Mouse (Mus musculus) liver, adult (tissue): ENCODE data around the gene Fus.

Experiments
- GATA4 ChIP-seq: IDR thresholded peaks from 2 replicates; pipeline ENCODE4 v1.6.1; 2014; ENCODE audit warnings: mild to moderate bottlenecking, low read length; ENCODE audit not compliant: insufficient replicate concordance

The Fus gene

GRCm38 (mm10) chr7:127967004-127967921 lies at the start of gene Fus:
Fus (plus strand) TSS chr7:127967457.
- TF ChIP-seq GATA4: no peak; the same call in 1 of the 2 replicates

DNA sequence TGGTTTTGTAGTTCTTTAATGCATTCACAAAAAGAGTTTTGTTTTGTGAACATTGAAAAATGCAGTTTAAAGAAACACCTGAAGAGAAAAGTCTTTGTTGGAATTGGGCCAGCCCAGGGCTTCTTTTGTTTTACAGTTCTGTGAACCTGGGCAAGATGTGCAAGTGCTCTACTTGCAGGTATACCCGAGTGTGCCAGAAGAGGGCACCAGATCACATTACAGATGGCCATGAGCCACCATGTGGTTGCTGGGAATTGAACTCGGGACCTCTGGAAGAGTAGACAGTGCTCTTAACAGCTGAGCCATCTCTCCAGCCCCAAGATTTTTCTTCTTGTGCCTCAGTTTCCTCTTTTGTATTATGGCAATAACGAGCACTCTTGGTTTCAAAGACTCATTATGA lies 49.1 kb upstream of the Fus start:
- no peak for TF ChIP-seq GATA4

- TF ChIP-seq GATA4: no peak
Measured at GRCm38 (mm10) chr7:127919290-127919689, 48.0 kb upstream of the Fus start.

DNA sequence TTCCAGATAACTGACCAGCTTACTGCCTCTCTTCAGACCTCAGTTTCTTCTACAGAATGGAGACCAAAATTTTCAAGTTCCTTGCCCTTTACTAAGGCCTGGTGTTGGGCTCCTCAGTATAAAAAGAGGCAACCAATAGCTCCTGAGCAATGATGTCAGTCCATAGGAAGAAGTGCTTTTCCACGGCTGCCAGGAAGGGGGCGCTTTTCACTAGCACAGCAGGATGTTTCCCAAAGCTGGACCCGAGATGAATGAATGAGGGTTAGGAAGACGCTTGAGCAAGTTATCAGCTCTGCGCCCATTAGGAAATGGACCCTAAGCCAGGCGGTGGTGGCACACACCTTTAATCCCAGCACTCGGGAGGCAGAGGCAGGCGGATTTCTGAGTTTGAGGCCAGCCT lies 45.7 kb upstream of the Fus start:
- no peak for TF ChIP-seq GATA4

- TF ChIP-seq GATA4: no peak
Measured at GRCm38 (mm10) chr7:127922451-127923275, 44.6 kb upstream of the Fus start.

DNA sequence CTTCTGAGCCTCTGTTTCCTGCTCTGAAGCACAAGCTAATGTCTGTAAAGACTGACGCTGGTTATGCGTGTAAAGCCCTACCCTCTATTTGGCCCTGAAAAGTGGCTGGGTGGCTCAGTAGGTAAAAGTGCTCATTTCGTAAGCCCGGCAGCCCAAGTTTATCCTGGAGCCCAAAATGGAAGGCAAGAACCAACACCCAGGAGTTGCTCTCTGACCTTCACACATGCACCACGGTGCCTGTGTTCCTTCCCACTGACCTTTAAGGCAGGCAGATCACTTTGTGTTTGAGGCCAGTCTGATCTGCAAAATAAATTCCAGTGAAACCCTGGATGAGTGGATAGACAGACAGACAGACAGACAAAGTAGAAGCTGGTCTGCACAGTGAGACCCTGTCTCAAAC lies 43.5 kb upstream of the Fus start:
- TF ChIP-seq GATA4: no peak

DNA sequence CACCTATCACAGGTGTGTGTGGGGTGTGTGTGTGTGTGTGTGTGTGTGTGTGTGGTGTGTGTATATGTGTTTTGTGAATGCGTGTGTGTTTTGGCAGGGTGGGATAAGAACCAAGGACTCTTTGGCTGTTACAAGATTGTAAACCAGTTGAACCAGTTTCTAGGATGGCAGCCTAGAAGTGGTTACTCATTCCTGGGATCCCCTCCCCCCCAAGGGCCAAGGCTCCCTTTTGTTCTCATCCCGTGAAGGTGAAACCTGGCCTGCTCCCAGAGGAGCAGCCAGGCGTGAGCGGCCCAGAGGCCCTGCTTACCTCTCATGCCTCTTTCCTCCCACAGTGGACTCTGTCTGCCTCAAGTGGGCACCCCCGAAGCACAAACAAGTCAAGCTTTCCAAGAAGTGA lies 42.0 kb upstream of the Fus start:
- no peak for TF ChIP-seq GATA4

GRCm38 (mm10) chr7:127926066-127926465 lies 41.2 kb upstream of the Fus start:
- TF ChIP-seq GATA4: no peak

- no peak for TF ChIP-seq GATA4
Measured at GRCm38 (mm10) chr7:127926846-127927245, 40.4 kb upstream of the Fus start.

DNA sequence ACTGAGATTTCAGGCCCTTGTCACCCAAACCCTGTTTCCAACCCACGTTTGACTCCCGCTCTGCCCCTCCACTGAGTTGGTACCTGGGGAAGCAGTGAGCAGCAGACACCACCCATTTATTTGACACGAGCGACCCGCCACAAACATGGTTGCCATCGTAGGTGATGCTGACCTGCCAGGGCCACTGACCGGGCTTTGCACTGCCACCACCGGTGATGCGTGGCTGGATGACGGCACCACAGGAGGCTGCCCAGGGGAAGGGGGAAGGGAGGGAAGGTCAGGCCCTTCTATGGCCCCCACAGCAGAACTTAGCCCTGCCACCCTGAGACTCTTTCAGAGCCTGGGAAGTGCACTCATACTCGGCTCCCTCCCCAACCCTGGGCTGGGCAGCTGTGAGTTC lies 39.5 kb upstream of the Fus start:
- TF ChIP-seq GATA4: no peak

DNA sequence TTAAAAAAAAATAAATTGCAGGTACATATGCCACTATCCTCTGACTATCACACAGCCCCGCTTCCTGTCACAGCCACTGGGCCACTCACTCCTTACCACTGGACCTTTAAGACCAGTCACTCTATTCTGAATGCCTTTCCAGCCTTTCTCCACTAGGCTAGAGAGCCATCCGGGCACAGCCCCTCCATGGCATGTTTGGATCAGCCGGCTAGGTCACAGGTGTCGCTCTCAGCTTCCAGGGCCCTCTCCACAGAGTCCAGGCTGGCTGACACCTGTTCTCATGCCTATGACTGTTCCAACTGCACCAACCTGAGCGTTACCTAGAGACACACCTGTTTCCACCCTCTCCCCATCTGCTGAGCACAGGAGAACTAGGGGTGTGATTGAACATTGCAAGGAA lies 38.7 kb upstream of the Fus start:
- TF ChIP-seq GATA4: no peak

GRCm38 (mm10) chr7:127929923-127930322 lies 37.3 kb upstream of the Fus start, which contains the start of gene Prss8:
Prss8 (minus strand) TSS chr7:127930104.
- no peak for TF ChIP-seq GATA4

DNA sequence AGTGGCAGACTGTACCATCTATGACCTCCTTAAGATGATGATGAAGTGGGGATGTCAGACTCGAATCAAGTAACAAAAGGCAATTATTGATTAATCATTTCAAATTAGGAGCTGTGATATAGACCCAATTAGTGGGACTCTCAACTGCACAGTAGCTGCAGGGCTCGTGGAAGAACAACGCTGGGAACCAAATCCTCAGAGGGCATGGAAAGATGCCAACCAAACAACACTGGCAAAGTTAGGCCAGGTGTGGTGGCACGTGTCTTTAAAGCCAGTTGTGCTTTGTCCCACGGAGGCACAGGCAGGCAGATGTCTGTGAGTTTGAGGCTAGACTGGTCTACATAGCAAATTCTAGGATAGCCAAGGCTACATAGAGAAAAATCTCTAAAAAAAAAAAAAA lies 36.6 kb upstream of the Fus start:
- TF ChIP-seq GATA4: no peak

GRCm38 (mm10) chr7:127931351-127932135 lies 35.7 kb upstream of the Fus start:
- TF ChIP-seq GATA4: no peak
